Mouse (Mus musculus) gastrocnemius, postnatal 10 days (tissue): ENCODE results near the gene Trcg1. TPM values are rescaled to one million over a fixed set of nuclear protein-coding genes. Genes with fewer than 3 reads are reported as not detected.
A peak's percentile ranks its signal among the peaks of the same experiment; 100 is the strongest.
"Not testable (repeated sequence)": the region's sequence is repeated elsewhere in the genome, so short reads cannot be mapped to it uniquely, and the experiment has no call there.

Source experiments
- DNase-seq: peaks from one replicate; pipeline ENCODE4 v3.0.0; 2021; ENCODE audit warnings: mixed read lengths
- long read RNA-seq, 2 experiments: library from polyadenylated mRNA; stranded (forward); transcript quantifications; one replicate each; pipeline ENCODE4 v2.0.0; 2021
- total RNA-seq, 2 experiments: library from RNA; stranded (reverse); gene quantifications; 2 replicates each; pipeline ENCODE4 v1.2.3; 2021

The Trcg1 gene
- not detected for total RNA-seq
- long read RNA-seq, experiment 1, result 0 reads
- long read RNA-seq, experiment 2, result 0 reads

- no peak for DNase-seq
These were observed at the start of gene Trcg1 for GRCm38 (mm10) chr9:57236256-57236655. Gene Trcg1 (plus strand): TSS chr9:57236556.

GRCm38 (mm10) chr9:57196708-57197107, 39.6 kb upstream of the Trcg1 start:
- DNase-seq, result no peak

DNA sequence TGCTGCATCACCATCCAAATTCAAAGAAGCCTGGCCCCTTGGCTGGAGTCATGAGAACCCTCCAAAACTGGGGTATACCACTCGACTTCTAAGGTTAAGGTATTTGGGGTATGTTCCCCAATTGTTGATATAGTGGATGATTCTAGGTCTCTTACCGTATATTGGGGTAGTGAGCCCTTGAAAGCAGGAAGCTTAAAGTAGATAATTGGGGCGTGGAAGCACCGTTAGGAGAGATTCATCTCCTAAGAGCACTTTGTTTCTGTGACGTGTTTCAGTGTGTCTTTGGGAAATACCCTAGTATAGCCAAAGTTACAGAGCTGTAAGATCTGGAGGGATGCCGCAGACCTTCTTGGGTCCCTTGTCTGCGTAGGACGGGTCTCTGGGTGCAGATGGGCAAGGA, 38.9 kb upstream of the Trcg1 start:
- DNase-seq, result no peak

- no peak for DNase-seq
These were observed 33.4 kb upstream of the Trcg1 start for GRCm38 (mm10) chr9:57202981-57203380.

DNA sequence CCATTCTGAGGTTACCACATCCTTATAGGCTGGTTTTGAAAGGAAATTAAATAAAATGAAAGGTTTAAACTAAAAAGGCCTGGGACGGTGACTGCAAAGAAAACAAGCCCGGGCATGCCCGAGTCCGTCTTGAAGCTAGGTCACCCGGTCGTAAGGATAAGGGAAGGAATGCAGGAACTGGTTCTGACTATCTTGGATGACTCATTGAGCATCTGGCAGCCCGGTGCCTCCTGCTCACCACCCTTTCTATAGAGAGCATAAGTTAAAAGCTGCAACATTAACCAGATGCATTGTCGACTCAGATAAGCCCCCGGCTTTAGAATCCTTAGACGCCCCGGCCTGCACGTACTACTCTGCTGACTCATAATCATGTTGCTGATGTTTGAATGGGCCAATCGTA, 32.8 kb upstream of the Trcg1 start:
- DNase-seq, result not testable (repeated sequence)

GRCm38 (mm10) chr9:57206896-57207295, 29.5 kb upstream of the Trcg1 start:
- DNase-seq, result no peak

- peak; percentile 55 for DNase-seq
These were observed 27.0 kb upstream of the Trcg1 start for GRCm38 (mm10) chr9:57209316-57209715.

- DNase-seq, result no peak
These were observed 23.7 kb upstream of the Trcg1 start for GRCm38 (mm10) chr9:57212448-57213222.

DNA sequence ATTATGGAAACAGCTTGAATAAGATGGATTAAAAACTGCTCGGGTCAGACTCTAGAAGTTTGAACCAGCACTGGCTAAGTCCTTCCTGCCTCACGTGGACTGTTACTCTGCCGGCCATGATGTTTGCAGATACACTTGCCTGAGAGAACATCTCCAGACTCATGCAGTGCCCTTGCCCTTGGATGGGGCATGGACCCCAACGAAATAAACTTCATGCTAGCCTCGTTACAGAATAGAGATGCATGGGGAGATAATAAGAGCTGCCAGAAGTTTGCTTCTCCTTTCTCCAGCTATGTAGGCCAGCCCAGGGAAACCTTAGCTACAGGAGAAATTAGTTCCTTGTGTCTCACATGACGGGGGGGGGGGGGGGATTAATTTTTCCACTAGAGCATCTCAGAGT, 21.9 kb upstream of the Trcg1 start:
- DNase-seq, result no peak

DNA sequence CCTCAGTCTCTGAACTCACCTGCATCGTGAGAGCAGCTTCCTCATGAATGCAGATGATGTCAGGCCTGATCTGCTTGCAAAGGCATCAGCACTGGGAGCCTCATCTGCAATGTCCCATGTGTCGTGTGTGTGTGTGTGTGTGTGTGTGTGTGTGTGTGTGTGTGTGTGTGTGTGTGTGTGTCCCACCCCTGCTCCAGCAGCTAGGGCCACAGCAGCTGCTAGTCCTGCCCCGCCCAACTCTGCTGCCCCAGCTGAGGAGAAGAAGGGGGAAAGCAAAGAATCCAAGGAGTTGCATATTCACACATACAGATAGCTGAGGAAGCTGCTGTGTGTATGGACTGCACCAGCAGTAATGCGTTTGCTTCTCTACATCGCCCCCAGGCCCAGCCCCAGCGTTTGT, 19.1 kb upstream of the Trcg1 start:
- no peak for DNase-seq

DNA sequence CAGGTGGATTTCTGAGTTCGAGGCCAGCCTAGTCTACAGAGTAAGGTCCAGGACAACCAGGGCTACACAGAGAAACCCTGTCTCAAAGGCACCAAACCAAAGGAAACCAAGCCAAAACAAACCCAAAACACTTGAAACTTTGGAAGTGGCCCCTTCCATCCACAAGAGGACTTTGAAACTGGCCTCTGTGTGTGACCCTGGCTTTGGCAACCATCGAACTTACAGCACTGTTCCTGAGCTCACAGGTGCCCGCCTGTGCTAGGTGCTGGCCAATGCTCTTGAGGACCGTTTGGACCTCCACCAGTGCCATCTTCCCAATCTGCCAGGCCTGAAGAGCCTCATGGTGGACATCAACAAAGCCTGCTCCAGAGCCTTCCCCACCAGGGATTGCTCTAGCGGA, 17.6 kb upstream of the Trcg1 start:
- DNase-seq, result no peak

DNA sequence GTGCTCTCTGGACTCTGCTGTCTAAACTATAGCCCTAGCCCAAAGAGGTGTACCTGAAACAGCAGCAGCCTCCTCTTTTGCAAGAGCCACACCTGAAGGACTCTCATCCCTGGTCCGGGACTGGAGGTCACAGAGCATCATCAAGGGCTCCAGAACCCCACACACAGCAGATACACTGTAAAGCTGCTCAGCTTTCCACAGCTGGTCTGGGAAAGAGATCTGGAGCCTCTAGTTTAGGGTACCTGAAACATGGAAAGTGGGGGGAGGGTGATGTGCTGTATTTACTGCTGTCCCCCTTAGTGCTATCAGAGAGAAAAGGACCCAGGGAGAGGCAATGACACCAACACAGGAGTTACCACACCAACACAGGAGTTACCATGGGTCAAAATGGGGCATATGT, 16.8 kb upstream of the Trcg1 start:
- no peak for DNase-seq

GRCm38 (mm10) chr9:57220356-57220755, 16.0 kb upstream of the Trcg1 start:
- no peak for DNase-seq

- no peak for DNase-seq
These were observed 13.0 kb upstream of the Trcg1 start for GRCm38 (mm10) chr9:57223341-57223740.

DNA sequence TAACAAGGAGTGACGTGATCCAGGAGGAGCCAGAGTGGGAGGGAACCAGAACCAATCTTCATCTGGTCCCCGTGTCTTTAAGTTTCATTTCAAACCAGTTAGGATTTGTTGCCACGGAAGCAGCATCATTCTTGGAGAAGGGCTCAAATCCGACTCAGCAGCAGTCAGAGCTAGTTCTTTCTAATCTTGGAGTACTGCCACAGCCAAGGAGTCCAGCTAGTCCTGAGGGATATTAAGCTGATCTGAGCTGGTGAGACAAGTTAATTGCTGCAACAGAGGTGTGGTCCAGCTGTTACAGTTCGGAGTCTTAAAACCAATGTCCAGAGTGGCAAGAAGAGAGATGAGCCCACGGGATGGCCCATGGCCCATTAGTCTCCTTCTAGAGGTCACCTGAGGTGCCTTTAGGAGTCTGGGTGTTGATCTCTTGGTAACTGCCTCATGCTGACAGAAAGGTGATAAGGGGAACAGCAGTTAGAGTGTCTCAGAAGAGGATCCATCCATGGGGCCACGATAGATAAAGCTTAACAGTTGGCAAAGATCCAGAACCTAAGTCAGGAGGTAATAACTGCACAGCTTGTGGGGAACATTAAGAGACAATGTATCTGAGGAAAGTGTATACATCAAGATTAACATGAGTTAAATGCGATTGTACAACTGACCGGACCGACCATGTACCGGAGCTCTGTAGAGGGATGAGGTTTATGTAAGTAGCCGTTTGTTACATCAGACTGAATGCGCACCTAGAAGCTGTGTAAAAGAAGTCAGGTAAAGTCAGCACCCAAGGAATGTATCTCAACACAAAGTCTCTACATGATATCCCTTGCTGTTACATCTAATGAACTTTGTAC, 10.4 kb upstream of the Trcg1 start:
- DNase-seq, result no peak

DNA sequence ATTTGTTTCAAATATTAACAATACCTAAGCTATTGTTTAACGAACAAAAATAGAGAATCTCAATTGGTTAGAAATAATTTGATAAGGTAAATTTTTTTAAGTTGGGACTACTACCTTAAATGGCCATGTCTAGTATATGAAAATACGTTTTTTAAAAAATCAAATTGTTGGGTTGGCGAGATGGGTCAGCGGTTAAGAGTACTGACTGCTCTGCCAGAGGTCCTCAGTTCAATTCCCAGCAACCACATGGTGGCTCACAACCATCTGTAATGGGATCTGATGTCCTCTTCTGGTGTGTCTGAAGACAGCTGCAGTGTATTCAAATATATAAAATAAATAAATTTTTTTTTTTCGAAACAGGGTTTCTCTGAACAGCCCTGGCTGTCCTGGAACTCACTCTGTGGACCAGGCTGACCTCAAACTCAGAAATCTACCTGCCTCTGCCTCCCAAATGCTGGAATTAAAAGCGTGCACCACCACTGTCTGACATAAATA, 9.7 kb upstream of the Trcg1 start:
- DNase-seq, result not testable (repeated sequence)

GRCm38 (mm10) chr9:57227203-57227602, 9.2 kb upstream of the Trcg1 start:
- no peak for DNase-seq

GRCm38 (mm10) chr9:57228186-57228585, 8.2 kb upstream of the Trcg1 start:
- no peak for DNase-seq

DNA sequence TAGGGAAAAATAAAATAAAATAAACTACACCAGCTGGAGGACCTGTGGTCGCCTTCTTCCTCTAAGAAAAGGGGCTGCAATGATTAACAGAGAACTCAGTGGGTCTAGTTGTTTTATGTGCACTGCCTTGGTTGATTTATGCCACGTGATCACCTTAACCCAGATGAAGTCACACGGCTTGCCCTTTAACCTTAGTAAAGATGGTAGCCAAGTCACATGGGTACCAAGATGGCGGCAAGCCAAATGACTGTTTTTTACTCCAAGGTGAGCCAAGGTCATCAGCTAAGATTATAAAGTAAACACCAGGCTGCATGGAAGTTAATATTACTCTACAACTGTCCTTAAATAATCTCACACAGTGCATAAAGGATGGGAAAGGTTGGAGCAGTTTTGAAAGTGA, 6.6 kb upstream of the Trcg1 start:
- no peak for DNase-seq

- no peak for DNase-seq
These were observed 6.1 kb upstream of the Trcg1 start for GRCm38 (mm10) chr9:57230146-57230783.

- DNase-seq, result no peak
These were observed 4.7 kb upstream of the Trcg1 start for GRCm38 (mm10) chr9:57231536-57232255.

- no peak for DNase-seq
These were observed 3.9 kb upstream of the Trcg1 start for GRCm38 (mm10) chr9:57232341-57232940.
